Mouse (Mus musculus): ENCODE data around the gene Cd72. TPM values are rescaled to one million over a fixed set of nuclear protein-coding genes. Genes with fewer than 3 reads are reported as not detected.

Cd72 gene
- polyA plus RNA-seq, 1 experiment from 2014 or later, result 7.4 TPM

DNA sequence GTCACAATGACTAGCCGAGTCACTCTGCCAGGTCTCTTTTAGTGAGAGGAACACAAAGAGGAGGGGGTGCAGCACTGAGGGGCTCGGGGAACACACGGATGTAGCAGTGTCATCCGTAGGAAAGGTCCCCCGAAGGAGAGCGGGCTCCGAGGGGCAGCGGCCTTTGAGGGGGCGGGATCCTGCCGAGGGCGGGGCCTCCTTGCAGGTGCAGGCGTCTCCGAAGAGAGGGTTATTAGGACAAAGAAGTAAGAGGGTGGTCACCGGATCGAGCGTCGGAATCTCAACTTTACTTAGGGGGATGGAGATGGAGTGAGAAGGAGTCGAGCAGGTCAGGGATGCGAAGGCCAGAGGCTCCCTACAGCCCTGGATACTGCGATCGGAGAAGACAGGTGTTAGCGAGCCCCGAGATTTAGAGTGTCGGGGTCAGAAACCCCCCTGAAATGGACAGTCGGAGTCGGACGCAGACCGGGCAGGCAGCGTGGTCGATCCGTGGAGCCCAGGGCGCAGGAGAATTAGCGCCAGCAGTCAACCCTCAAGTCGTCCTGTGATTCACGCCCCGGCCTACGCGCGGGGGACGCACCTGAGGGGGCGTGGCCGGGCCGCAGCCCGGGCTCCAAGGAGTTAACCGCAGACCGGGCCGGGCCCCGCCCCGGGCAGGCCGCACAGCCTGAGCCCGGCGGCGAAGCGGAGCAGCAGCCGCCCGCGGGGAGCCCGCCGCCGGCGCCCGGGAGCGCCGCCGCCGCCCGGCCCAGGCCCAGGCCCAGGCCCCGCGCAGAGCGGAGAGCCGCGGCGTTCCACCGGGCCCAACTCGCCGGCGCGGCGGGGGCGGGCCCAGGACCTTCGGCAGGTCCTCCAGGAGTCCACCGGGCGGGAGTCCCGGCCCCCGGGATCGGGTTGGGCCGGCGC lies 11.7 kb downstream of the Cd72 start:
- peak; percentile 73 for ATAC-seq (ENCODE audit: low read depth)
- Histone ChIP-seq H3K4me2 (ENCODE audit: low read depth, low read length) (peak overlapping the region; percentile 85), H3K9ac (replicated peaks; ENCODE audit: low read depth, low read length) (peak overlapping the region; percentile 99), H3K4me1 (ENCODE audit: control insufficient read depth, insufficient read depth, low read length) (peaks cover 12% of the 10 kb centered on the region), H3K9me3 (ENCODE audit: control insufficient read depth, low read length) (no peaks in the 10 kb centered on the region), H3K4me3 (ENCODE audit: low read depth, low read length) (peak overlapping the region; percentile 98), H3K36me3 (ENCODE audit: control insufficient read depth, insufficient read depth, low read length) (peaks cover 25% of the 10 kb centered on the region), H3K27ac (ENCODE audit: low read depth, low read length) (peak overlapping the region; percentile 95), H3K27me3 (ENCODE audit: control insufficient read depth, insufficient read depth, low read length) (no peaks in the 10 kb centered on the region)
- under 1% methylated on average over 82 of the region's 88 CpGs for WGBS

DNA sequence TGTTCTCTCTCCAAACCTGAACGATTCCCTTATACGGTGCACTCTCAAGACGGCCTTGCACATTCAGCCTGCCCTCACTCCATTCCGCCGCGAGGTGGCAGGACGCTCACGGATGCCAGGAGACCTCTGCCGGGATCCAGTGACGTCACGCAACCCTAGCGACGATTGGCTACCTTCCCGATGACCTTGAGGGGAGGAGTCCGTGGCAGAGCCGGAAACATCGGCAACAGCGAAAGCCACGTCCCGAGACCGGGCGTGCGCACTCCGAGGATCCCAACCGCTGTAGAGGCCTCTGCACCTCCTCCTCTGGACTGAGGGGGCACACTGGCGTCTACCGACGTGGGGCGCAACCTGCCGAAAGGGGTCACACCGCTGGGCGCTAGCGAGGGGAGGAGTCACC lies 12.4 kb downstream of the Cd72 start:
- Histone ChIP-seq H3K9ac (replicated peaks; ENCODE audit: low read depth, low read length) (peak overlapping the region; percentile 99), H3K4me2 (ENCODE audit: low read depth, low read length) (peak overlapping the region; percentile 85), H3K27ac (ENCODE audit: low read depth, low read length) (peak overlapping the region; percentile 95), H3K4me1 (ENCODE audit: control insufficient read depth, insufficient read depth, low read length) (peaks cover 12% of the 10 kb centered on the region), H3K36me3 (ENCODE audit: control insufficient read depth, insufficient read depth, low read length) (peaks cover 18% of the 10 kb centered on the region), H3K4me3 (ENCODE audit: low read depth, low read length) (peak overlapping the region; percentile 98), H3K9me3 (ENCODE audit: control insufficient read depth, low read length) (no peaks in the 10 kb centered on the region), H3K27me3 (ENCODE audit: control insufficient read depth, insufficient read depth, low read length) (no peaks in the 10 kb centered on the region)
- ATAC-seq (ENCODE audit: low read depth), result peak; percentile 95
- WGBS, result under 1% methylated on average over 33 of the region's 33 CpGs

DNA sequence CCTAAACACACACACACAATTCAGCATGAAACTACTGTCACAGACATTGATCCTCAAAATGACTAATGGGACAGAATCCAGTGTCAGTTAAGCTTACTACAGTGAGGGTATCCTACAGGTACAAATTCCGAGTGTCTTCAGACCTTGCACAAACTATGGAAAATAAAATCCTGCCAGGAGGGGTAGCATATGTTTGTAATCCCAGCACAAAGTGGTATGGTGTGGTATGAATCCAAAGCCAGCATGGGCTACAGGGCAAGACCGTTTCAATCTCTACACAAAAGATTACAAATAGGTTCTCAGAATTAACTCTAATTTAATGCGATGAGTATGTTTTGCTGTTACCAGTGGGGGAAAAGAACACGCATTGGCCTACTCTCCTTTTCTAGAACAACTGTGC lies 12.8 kb downstream of the Cd72 start, which contains the start of gene Tesk1:
Tesk1 (plus strand) TSS at position 301 of the 400 bp plus-strand sequence.
- H3K9ac ChIP-seq (replicated peaks; ENCODE audit: low read depth, low read length), result peak within 1 kb of the TSS; percentile 99
- H3K27me3 ChIP-seq (ENCODE audit: control insufficient read depth, insufficient read depth, low read length), result no peaks in the 10 kb centered on the region
- ATAC-seq (ENCODE audit: low read depth), result peak; percentile 8; the same call in 1 of the 2 replicates
- peak within 1 kb of the TSS; percentile 98 for H3K4me3 ChIP-seq (ENCODE audit: low read depth, low read length)
- peak within 1 kb of the TSS; percentile 95 for H3K27ac ChIP-seq (ENCODE audit: low read depth, low read length)
- H3K36me3 ChIP-seq (ENCODE audit: control insufficient read depth, insufficient read depth, low read length), result peaks cover 14% of the 10 kb centered on the region
- WGBS, result 29% methylated on average over 4 of the region's 4 CpGs
- H3K4me1 ChIP-seq (ENCODE audit: control insufficient read depth, insufficient read depth, low read length), result peaks cover 12% of the 10 kb centered on the region
- H3K9me3 ChIP-seq (ENCODE audit: control insufficient read depth, low read length), result no peaks in the 10 kb centered on the region
- peak within 1 kb of the TSS; percentile 85 for H3K4me2 ChIP-seq (ENCODE audit: low read depth, low read length)

DNA sequence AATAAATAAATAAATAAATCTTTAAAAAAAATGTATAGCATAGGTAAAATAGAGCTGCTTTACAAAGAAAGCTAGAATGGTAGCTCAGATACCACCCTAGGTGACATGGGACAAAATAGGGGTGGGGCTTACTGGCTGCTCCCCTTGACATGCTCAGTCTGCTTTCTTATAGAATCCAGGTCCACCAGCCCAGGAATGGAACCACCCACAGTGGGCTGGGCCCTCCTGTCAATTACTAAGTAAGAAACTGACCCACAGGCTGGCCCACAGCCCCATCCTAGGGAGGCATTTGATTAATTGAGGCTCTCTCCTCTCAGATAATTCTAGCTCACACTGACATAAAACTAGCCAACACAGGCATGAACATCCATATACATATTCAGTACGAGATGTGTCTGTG lies 21.6 kb downstream of the Cd72 start:
- 92% methylated on average over 1 of the region's 1 CpGs for WGBS
- Histone ChIP-seq H3K9me3 (ENCODE audit: control insufficient read depth, low read length) (no peaks in the 10 kb centered on the region), H3K9ac (replicated peaks; ENCODE audit: low read depth, low read length) (no peak overlapping the region), H3K4me1 (ENCODE audit: control insufficient read depth, insufficient read depth, low read length) (peaks cover 5% of the 10 kb centered on the region; the same call in 1 of the 2 replicates), H3K36me3 (ENCODE audit: control insufficient read depth, insufficient read depth, low read length) (no peaks in the 10 kb centered on the region), H3K27me3 (ENCODE audit: control insufficient read depth, insufficient read depth, low read length) (no peaks in the 10 kb centered on the region), H3K27ac (ENCODE audit: low read depth, low read length) (no peak overlapping the region), H3K4me3 (ENCODE audit: low read depth, low read length) (no peak overlapping the region), H3K4me2 (ENCODE audit: low read depth, low read length) (no peak overlapping the region)
- ATAC-seq (ENCODE audit: low read depth), result no peak

DNA sequence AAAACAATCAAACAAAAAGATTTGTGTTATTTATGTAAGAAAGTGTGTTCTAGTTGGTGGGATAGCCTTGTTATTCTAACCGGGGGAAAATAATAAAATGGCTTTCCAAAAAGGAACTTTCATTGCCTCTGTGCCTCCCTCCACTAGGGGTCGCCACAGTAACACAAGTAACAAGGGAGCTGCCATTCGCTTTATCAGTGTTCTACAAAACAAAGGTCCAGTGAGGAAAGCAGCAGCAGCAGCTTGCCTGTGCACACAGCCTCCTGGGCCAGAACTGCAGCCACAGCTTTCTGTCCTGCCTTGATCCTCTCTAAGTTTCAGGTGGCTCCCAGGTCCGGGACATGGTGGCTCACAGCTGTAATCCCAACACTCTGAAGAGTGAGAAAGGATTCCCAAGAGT lies 22.7 kb downstream of the Cd72 start:
- Histone ChIP-seq H3K36me3 (ENCODE audit: control insufficient read depth, insufficient read depth, low read length) (peaks cover under 1% of the 10 kb centered on the region; the same call in 1 of the 2 replicates), H3K4me1 (ENCODE audit: control insufficient read depth, insufficient read depth, low read length) (peaks cover 5% of the 10 kb centered on the region; the same call in 1 of the 2 replicates), H3K27me3 (ENCODE audit: control insufficient read depth, insufficient read depth, low read length) (no peaks in the 10 kb centered on the region), H3K27ac (ENCODE audit: low read depth, low read length) (peak overlapping the region; percentile 29; the same call in 1 of the 2 replicates), H3K9ac (replicated peaks; ENCODE audit: low read depth, low read length) (no peak overlapping the region), H3K4me2 (ENCODE audit: low read depth, low read length) (no peak overlapping the region), H3K4me3 (ENCODE audit: low read depth, low read length) (no peak overlapping the region), H3K9me3 (ENCODE audit: control insufficient read depth, low read length) (no peaks in the 10 kb centered on the region)
- no peak for ATAC-seq (ENCODE audit: low read depth)
- 6% methylated on average over 4 of the region's 4 CpGs for WGBS

DNA sequence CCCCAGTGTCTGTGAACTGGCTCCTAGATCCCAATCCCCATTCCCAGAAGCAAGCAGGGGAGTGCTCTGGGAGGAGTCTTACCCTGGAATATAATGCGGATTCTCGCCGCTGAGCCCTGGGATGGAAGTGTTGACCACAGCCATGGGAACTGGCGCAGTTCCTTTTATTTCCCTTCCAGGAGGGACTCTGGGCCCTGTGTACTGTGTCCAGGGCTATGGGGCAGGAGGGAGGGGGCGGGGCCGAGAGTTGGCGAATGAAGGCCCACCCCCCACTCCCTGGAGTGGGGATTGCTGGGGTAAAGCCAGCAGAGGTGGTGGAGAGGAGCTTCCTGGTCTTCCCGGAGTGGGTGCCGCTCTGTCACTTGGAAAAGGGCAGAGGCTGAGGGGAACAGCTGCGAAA lies 25.5 kb downstream of the Cd72 start, which contains the start of gene Fam166b:
Fam166b (minus strand) TSS at position 189 of the 400 bp plus-strand sequence.
- Histone ChIP-seq H3K4me2 (ENCODE audit: low read depth, low read length) (peak within 1 kb of the TSS; percentile 16; the same call in 1 of the 2 replicates), H3K36me3 (ENCODE audit: control insufficient read depth, insufficient read depth, low read length) (peaks cover 28% of the 10 kb centered on the region), H3K27me3 (ENCODE audit: control insufficient read depth, insufficient read depth, low read length) (no peaks in the 10 kb centered on the region), H3K9ac (replicated peaks; ENCODE audit: low read depth, low read length) (no peak within 1 kb of the TSS; the same call in 1 of the 2 replicates), H3K4me3 (ENCODE audit: low read depth, low read length) (no peak within 1 kb of the TSS), H3K27ac (ENCODE audit: low read depth, low read length) (no peak within 1 kb of the TSS), H3K9me3 (ENCODE audit: control insufficient read depth, low read length) (no peaks in the 10 kb centered on the region), H3K4me1 (ENCODE audit: control insufficient read depth, insufficient read depth, low read length) (peaks cover 5% of the 10 kb centered on the region; the same call in 1 of the 2 replicates)
- ATAC-seq (ENCODE audit: low read depth), result peak; percentile 26
- 4% methylated on average over 10 of the region's 10 CpGs for WGBS

DNA sequence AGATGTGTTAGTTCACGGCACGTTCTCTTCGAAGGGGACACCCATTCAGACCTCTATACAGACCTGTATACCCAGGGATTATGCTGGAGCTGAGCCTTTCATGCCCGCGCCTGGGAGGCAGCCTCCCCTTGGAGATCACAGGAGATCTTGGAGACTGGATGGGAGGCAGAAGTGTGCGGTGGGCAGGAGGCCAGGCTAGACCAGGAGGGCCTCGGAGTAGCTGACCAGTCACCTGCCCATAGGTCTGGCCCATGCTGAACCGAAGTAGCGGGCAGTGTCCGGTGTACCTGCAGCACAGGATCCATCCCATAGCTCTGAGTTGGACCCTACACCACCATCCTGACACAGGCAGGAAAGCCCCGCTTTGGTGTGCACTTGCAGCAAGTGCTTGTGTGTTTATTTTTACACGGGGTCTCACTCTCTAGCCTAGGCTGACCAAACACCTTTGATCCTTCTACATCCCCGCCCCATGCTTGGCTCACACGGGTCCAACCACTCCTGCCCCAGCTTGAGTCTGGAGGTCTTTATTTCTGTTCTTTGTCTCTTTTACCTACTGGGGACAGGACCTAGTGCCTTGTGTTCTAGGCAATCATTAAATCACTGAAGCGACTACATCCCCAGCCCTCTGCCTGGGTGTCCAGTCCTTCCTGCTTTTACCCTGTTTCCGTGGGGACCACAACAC lies 26.1 kb downstream of the Cd72 start:
- peak; percentile 19; the same call in 1 of the 2 replicates for ATAC-seq (ENCODE audit: low read depth)
- peaks cover 34% of the 10 kb centered on the region for H3K36me3 ChIP-seq (ENCODE audit: control insufficient read depth, insufficient read depth, low read length)
- no peak overlapping the region for H3K27ac ChIP-seq (ENCODE audit: low read depth, low read length)
- peak overlapping the region; percentile 16; the same call in 1 of the 2 replicates for H3K4me2 ChIP-seq (ENCODE audit: low read depth, low read length)
- H3K9me3 ChIP-seq (ENCODE audit: control insufficient read depth, low read length), result no peaks in the 10 kb centered on the region
- peaks cover 5% of the 10 kb centered on the region; the same call in 1 of the 2 replicates for H3K4me1 ChIP-seq (ENCODE audit: control insufficient read depth, insufficient read depth, low read length)
- H3K4me3 ChIP-seq (ENCODE audit: low read depth, low read length), result no peak overlapping the region
- 34% methylated on average over 16 of the region's 16 CpGs for WGBS
- no peak overlapping the region; the same call in 1 of the 2 replicates for H3K9ac ChIP-seq (replicated peaks; ENCODE audit: low read depth, low read length)
- H3K27me3 ChIP-seq (ENCODE audit: control insufficient read depth, insufficient read depth, low read length), result no peaks in the 10 kb centered on the region

DNA sequence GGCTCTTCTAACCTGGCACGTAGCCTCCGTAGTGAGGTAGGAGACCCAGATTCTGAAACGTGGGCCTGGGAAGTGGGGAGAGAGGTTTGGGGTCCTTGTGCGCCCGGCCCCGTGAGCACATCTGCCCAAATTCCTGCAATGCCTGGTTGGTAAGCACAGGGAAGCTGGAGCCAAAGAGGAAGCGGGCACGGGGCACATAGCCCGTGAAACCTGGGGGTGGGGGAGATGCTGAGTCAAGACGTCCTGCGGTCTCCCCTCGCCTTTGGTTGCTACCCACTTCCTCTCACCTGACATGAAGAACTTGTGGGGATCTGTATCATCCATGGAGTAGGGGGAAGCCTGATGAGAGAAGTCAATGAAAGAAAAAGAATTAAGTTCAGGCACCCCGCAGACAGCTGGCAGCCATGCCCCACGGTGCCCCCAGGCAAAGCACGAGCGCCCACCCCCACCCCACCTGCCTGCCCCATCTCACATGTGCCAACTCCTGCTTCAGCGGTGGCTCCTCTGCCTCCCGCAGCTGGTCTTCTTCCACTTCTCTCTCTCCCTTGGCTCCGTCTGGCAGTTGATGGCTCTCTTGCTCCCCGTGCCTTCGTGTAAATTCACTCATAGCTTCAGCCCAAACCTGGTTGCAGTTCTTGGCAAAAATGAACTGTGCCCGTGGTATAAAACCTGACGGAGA lies 26.8 kb downstream of the Cd72 start:
- no peak overlapping the region for H3K4me3 ChIP-seq (ENCODE audit: low read depth, low read length)
- ATAC-seq (ENCODE audit: low read depth), result no peak
- H3K4me1 ChIP-seq (ENCODE audit: control insufficient read depth, insufficient read depth, low read length), result peaks cover 5% of the 10 kb centered on the region; the same call in 1 of the 2 replicates
- H3K9ac ChIP-seq (replicated peaks; ENCODE audit: low read depth, low read length), result no peak overlapping the region
- no peak overlapping the region for H3K27ac ChIP-seq (ENCODE audit: low read depth, low read length)
- WGBS, result 27% methylated on average over 23 of the region's 23 CpGs
- no peak overlapping the region for H3K4me2 ChIP-seq (ENCODE audit: low read depth, low read length)
- H3K27me3 ChIP-seq (ENCODE audit: control insufficient read depth, insufficient read depth, low read length), result no peaks in the 10 kb centered on the region
- H3K36me3 ChIP-seq (ENCODE audit: control insufficient read depth, insufficient read depth, low read length), result peaks cover 41% of the 10 kb centered on the region
- no peaks in the 10 kb centered on the region for H3K9me3 ChIP-seq (ENCODE audit: control insufficient read depth, low read length)

Measured in neural tube, embryonic 14.5 days (tissue).